Mouse (Mus musculus) layer of hippocampus, adult 11-12 months (tissue): ENCODE measurements around the gene Rcc1.
A peak's percentile ranks its signal among the peaks of the same experiment; 100 is the strongest.
"Not testable (repeated sequence)": the region's sequence is repeated elsewhere in the genome, so short reads cannot be mapped to it uniquely, and the experiment has no call there.

Experiments
- DNase-seq: peaks from one replicate; pipeline ENCODE4 v3.0.0; 2022; ENCODE audit warnings: low spot score

Rcc1 gene

GRCm38 (mm10) chr4:132312627-132313026 is 40.8 kb downstream of the Rcc1 start:
- no peak for DNase-seq

- DNase-seq, result no peak
Measured at GRCm38 (mm10) chr4:132311801-132312200, 41.6 kb downstream of the Rcc1 start.

- DNase-seq, result no peak
Measured at GRCm38 (mm10) chr4:132311209-132311608, 42.2 kb downstream of the Rcc1 start.

- peak; percentile 58 for DNase-seq
Measured at GRCm38 (mm10) chr4:132309849-132310472, 43.4 kb downstream of the Rcc1 start.

- peak; percentile 32 for DNase-seq
Measured at GRCm38 (mm10) chr4:132309140-132309848, 44.1 kb downstream of the Rcc1 start.

- DNase-seq, result peak; percentile 93
Measured at GRCm38 (mm10) chr4:132308437-132309139, 44.8 kb downstream of the Rcc1 start.

- no peak for DNase-seq
Measured at GRCm38 (mm10) chr4:132306004-132306403, 47.4 kb downstream of the Rcc1 start.

GRCm38 (mm10) chr4:132305276-132305675 is 48.1 kb downstream of the Rcc1 start:
- DNase-seq, result no peak

- DNase-seq, result not testable (repeated sequence)
Measured at GRCm38 (mm10) chr4:132303484-132303883, 49.9 kb downstream of the Rcc1 start.

GRCm38 (mm10) chr4:132302939-132303479 is 50.4 kb downstream of the Rcc1 start, which contains the start of gene Rab42:
TSS of gene Rab42 (minus strand) at chr4:132303385.
- DNase-seq, result peak; percentile 57

- DNase-seq, result no peak
Measured at GRCm38 (mm10) chr4:132301965-132302938, 51.2 kb downstream of the Rcc1 start.

- no peak for DNase-seq
Measured at GRCm38 (mm10) chr4:132301486-132301885, 51.9 kb downstream of the Rcc1 start.

- DNase-seq, result no peak
Measured at GRCm38 (mm10) chr4:132299849-132300248, 53.6 kb downstream of the Rcc1 start.

GRCm38 (mm10) chr4:132295696-132296390 is 57.6 kb downstream of the Rcc1 start:
- no peak for DNase-seq

- no peak for DNase-seq
Measured at GRCm38 (mm10) chr4:132293682-132294240, 59.6 kb downstream of the Rcc1 start.

- DNase-seq, result peak; percentile 56
Measured at GRCm38 (mm10) chr4:132292988-132293387, 60.4 kb downstream of the Rcc1 start.

- DNase-seq, result no peak
Measured at GRCm38 (mm10) chr4:132291624-132292335, 61.6 kb downstream of the Rcc1 start.

- no peak for DNase-seq
Measured at GRCm38 (mm10) chr4:132291056-132291455, 62.3 kb downstream of the Rcc1 start.

- DNase-seq, result not testable (repeated sequence)
Measured at GRCm38 (mm10) chr4:132288840-132289239, 64.6 kb downstream of the Rcc1 start.
